Mouse (Mus musculus) common myeloid progenitor, adult 5-6 weeks (primary cell): ENCODE measurements around the gene Gm6588. TPM values are rescaled to one million over a fixed set of nuclear protein-coding genes. Genes with fewer than 3 reads are reported as not detected.

ENCODE experiments used
- ATAC-seq: replicated peaks from 2 replicates; pipeline ENCODE4 v1.8.0; 2016; ENCODE audit warnings: low read depth, mild to moderate bottlenecking, moderate TSS enrichment, inconsistent platforms; ENCODE audit not compliant: poor library complexity, severe bottlenecking
- total RNA-seq: library from RNA; stranded (forward); fragments of 200-1000, 187-1606 nt; gene quantifications from 2 replicates; pipeline ENCODE4 v1.2.3, GENCODE M21; 2017

The Gm6588 gene
- total RNA-seq, 1 experiment from 2014 or later: not detected

DNA sequence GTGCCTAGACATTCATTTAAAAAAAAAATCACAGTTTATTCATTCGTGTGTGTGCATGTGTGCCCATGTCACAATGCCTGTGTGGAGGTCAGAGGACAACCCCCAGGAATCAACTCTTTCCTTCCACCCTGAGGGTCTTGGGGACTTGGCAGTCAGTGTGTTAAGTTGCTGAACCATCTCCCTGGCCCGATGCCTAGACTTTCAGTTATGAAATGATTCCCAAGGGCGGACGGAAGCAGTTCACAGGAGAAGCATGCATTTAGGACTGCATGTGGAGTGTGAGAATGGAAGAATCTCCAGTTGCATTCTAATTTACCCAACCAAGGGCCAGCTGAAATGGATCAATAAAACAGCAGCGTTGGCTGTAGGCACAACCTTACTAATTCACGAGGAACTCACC is 17.1 kb downstream of the Gm6588 start:
- ATAC-seq: no peak

DNA sequence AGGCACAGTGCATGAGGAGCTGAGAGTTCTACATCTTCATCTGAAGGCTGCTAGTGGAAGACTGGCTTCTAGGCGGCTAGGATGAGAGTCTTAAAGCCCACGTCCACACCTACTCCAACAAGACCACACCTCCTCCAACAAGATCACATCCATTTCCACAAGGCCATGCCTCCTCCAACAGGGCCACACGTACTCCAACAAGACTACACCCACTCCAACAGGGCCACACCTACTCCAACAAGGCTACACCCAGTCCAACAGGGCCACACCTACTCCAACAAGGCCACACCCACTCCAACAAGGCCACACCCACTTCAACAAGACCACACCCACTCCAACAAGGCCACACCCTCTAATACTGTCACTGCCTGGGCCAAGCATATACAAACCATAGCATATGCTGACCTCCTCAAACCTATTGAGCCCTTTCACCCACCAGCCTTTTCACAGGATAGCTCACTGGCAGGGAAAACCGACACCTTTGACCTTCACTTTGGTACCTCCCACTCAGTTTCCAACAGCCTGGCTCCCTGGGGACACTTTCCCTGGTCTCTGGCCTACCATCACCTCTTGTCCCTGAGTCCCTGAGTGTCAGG is 19.9 kb downstream of the Gm6588 start:
- no peak for ATAC-seq

DNA sequence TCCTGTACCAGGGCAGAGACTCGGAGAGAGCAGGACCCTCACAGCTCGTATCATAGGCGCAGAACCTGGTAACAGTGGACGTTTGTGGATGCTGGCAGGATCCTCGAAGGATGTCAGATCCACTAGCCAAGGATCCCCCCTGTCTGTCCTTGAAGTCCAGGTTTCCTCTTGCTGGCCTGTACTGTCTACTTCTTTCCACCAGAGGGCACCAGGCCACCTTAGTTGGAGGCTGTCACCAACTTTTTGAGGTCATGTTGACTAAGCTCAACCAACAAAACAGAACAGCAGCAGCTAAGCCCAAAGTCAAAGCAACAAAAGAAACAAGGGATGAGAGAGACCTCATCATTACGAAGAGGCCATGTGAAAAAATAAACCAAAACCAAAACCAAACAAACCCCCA is 20.9 kb downstream of the Gm6588 start:
- peak; percentile 52; the same call in 1 of the 2 replicates for ATAC-seq

DNA sequence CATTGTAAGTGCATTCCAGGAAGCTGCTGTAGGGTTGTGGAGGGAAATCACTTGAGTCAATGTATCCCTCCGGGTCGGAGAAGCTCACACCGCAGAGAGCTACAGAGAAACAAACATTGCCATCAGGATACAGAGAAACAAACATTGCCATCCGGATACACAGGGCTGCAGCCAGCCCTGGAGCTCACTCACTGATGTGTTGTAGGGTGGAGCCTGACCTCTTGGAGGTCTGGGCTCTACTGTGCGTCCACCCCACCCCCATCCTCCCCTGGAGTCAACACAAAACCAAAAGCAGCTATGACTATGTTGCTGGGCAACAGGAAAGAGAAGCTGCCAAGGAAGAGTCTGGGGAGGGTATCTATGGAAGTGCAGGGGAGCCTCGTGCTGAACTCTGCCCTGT is 24.2 kb downstream of the Gm6588 start:
- no peak for ATAC-seq

DNA sequence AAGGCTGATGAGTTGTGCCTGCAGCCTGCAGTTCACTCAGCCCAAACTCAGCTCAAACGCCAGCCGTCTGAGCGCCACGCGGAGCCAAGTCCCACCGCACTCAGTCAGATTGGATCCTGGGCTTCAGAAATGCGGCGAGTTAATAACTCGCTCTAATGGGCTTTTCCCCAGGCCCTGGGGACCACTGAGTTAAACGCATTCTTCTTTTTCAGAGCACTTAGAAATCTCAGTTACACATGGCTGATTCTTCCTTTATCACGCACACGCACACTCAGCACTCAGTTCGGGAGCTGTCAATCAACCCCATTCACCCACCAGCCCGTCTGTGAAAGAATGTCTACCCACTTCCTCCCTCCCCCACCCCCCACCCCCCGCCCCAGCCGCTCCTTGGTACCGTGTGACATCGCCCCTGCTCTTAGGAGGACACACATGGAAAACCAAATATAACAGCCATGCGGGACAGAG is 32.8 kb downstream of the Gm6588 start:
- no peak for ATAC-seq

DNA sequence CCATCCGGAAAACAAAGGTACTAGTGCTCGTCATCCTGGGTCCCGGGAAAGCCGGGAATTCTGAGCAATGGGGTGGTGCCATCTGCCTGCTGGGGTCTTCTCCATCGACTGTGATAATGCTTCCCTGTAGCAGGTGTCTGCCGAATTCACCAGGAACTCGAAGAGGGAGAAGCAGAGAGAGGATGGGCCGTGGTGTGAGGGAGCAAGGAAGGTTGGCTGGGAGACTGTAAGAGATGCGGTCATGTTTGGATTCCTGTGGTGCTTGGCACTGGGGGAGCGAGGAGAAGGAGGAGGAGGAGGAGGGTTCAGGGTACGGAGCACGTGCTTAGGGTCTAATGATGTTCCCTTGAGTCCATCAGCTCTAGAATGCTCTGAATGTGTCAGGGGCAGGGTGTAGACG is 33.3 kb downstream of the Gm6588 start:
- no peak for ATAC-seq

DNA sequence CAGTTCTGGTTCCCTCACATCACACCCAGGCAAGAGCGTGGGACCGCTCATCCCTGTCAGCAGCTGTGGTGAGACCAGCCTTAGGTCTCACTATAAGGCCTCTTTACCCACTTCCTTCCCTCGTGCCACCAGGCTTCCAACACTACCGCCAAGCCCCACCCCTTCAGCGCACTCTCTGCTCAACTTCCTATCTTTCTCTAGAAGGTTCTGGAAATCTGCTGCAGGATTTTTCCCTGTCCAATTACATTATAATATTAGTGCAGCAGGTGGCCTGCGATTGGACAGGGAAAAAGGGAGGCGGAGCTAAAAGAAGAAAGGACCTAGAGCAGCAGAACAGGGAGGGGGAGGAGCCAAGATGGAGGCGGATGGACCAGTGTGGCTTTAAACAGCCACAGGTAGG is 33.8 kb downstream of the Gm6588 start:
- ATAC-seq: peak; percentile 88

DNA sequence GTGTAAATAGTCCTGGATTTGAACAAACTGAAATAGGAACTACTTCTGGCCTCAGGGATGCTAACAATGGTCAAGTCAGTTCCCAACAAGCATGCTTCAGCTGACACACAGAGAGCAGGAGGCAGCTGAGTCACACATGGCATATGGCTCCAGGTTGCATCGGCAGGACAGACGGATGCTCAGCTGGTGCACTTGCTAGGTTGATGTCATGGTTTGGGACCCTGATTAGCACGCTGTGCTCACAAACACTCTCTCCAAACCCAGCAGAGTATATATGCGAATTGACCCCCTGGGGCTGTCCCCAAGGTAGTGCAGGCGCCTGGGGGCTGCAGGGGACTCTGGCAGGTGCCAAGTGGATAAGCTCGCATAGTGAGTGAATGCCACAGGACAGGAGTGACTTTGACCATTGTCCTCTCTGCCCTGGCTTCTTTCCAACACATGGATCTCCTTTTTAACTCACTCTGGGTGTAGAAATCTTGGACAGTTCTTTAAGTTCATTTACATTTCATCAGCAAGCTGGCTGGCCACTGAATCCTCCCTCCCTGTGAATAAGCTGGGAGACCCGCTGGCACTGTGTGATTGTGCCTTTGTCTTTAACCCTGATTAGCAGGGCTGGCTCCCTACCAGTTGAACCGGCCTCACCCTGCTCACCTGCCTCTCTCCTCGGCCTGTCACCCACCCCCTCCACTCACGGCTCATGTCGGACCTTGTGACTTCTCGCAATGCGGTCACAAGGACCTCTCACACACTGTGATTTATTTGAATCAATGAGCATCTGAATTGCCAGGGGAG is 35.9 kb downstream of the Gm6588 start:
- ATAC-seq: no peak

DNA sequence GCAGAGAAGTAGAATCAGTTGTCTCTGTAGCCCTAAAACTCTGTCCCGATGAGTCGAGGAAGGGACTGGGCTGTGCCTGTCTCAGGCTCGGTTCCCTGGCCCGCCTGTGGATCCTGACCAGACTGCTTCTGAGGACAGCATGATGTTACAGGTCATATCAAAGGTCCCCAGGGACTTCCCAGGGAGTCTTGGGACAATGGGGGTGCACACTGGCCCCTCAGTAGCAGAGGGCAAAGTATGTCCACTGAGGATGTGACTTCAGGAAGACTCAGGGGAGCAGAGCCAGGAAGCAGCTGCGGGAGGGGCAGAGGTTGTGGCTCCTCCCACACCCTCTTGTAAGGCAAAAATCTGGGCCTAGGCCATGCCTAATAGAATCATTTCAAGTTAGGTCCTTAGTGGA is 37.2 kb downstream of the Gm6588 start:
- no peak for ATAC-seq

DNA sequence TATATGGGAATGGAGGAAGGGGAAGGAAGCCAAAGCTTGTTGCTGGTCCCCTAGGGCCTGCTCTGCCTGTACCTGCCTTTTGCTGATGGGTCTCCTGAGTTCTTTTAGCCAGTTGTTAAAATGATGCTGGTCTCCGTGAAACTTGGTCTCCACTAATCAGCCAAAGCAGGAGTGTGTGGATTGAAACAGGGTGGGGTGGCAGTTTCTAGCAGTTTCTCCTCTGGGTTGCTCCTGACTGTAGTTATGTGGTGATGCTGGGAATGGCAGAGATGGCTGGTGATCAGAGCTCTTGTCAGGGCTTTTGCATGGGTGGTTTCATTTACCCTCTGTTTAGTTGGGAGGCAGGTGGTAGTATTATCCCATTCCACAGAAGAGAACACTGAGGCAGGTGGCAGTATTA is 38.3 kb downstream of the Gm6588 start:
- no peak for ATAC-seq

DNA sequence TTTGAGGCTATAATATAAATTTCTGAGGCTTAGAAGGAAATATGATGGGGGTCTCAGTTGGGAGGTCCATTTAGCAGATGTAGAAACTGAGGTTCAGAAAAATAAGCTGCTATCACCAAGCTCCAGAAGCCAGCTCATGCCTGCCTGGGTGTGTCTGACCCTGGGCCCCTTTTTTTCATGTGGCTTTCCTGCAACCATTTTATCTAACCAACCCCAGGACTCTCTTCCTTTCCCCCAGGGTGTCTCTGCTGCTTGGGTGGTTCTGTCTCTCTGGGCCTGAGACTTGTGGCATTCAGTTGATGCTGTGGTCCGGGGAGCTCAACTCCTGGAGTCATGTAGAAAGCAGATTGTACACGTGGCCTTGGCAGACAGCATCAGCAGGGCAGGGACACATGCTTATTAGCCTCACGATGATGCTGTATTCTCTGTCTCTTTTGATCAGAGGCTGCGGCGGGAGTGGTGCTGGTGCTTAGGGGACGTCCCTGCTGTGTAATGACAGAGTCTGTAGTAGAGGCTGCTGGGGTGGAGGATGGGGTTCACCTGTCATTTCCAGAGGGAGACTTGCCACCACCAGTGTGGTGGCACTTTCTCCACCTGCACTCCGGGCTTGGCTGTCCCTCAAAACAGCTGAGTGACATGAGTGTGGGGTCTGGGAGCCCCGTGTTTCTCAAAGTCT is 39.0 kb downstream of the Gm6588 start:
- no peak for ATAC-seq

DNA sequence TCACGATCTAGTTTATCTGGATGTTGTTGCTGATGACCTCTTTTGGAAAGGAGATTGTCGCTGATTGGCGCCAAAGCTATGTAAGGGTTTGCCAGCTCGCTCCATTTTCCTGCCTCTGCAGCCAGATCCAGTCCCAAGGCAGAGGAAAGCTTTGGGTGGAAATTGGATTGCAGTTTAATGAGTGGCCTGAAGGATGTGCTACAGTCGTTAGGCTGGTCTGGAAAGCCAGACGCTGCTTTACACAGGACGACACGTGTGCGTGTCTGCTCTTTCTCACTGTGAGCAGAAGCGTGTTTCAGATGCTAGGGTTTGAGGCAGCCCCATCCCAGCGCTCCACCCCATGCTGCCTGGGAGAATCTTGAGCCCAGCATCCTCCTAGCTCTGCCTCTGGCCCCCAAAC is 42.3 kb downstream of the Gm6588 start:
- no peak for ATAC-seq

DNA sequence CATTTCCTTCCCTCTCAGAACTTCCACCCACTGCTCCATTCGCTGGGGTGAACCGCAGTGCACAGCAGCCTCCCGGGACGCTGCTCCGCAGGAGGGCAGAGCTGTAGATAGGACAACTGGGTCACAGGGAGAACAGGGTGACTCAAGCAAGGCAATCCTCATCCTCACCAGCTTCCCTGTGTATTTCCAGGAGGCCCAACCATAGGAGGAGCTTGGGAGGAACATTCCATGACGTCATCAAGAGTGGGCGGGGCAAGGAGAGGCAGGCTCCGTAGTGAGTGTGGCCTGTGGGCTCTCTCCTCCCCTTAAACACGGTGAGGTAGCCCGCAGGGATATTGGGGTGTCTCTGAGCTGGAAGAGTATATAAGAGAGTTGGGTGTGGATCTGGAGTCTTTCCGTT is 44.3 kb downstream of the Gm6588 start:
- no peak for ATAC-seq

DNA sequence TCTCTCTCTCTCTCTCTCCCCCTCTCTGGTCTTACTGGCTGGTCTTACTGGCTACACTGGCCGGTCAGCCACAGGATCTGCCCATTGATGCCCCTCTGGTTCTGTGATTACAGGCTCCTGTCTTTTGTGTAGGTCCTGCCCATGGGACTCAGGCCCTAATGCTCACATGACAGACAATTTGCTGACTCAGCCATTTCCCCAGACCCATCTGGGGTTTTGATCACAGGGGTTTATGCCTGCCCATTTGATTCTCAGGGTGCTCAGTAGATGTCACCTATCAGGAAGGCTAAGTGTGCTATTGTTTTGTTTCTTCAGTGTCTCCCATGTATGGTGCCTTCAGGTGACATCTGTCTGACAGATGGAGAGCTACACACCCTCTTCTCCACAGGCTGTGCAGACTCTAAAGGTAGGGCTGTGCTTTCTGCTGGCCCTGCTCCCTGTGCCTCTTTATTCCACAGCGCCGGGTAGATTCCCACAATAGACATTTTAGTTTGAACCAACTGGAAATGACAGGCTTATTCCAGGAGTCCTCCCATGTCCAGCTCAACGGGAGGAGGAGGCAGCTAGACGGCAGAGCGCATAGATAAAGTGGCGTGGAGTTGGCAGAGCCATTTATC is 47.6 kb downstream of the Gm6588 start:
- ATAC-seq: no peak

DNA sequence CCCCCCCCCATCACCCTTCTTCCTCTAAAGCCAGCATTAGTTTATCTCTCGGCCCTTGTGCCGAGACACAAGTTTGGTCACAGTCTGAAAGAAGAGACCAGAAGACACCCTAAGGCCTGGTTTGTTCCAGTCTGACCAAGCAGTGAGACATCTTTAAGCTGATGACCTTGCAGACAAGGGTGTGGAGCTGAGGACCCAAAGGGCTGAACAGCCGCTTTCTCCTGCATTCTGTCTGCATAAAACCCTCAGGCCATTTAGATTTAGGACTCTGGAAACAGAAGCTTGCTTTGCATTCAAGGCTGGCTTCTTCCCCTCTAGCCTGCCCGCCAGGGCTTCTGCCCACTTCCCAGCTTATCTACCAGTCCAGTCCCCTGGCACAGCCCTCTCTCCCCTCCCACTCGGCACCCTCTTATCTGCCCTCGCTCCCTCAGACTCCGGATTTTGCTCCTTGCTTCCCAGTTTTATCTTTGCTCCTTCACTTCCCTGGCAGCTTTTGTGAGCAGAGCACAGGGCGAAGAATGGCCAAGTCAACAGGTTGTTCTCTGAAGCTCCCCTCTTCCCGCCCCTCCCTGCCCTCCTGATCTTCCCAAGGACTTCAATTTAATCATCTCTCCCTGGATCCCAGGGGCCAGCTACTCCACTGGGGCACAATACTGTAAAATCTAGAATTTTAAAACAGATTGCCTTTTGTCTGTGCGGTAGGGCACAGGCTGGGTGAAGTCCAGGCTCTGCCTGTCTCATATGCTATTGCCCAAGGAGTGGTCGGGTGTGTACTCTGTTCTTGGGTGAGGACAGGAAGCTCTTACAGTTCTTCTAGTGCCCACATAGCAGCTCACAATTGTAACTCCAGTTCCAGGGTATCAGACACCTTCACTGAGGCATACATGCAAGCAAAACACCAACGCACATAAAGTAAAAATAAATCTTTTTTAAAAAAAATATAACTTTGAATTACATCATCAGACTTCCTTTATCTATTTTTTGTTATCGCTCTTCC is 50.0 kb downstream of the Gm6588 start:
- ATAC-seq: no peak

DNA sequence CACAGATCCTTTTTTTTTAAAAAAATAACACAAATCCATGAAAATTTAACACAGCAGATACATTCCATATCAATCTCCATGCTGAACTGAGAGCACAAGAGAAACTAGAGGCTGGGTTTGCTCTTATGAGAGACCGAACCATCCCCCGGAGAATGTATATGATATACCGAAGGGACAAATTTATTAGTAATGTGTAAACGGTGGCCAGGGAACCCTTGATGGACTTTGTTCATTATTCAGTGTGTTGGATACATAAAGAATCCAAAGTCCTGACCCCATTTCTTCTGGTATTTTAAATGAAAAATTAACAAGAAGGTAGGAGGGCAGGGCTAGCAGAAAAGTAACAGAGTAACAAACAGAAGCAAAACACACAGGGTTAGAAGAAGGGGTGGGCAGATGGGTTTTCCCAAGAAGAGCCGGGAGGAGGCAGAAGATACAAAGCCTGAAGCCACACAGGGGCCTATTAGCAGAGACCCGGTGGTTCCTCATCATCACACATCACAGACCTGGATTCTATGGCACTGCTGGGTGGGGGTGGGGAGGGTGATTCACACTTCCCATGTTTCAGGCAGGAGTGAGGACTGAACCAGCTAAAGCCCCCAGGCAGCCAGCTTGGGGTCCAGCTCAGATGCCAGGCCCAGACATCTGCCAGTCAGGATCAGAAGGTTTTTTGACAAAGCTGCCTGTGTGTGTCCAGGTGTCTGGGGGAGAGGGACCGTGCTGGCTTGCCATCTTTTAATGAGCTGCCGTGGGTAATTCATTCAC is 50.9 kb downstream of the Gm6588 start:
- ATAC-seq: no peak
